Mouse (Mus musculus) liver, adult 2 months (tissue): Measurements from ENCODE around the gene Kdm2b.

Experiments used
- CTCF ChIP-seq: fragments of 200-500 bp; IDR thresholded peaks from 2 replicates; pipeline ENCODE4 v1.5.1; 2011; ENCODE audit warnings: low read depth, low read length, control low read depth
- POLR2A ChIP-seq: fragments of 200-500 bp; IDR thresholded peaks from 2 replicates; pipeline ENCODE4 v1.6.1; 2011; ENCODE audit warnings: low read length, control low read depth; ENCODE audit not compliant: insufficient read depth; ENCODE audit errors: extremely low read depth

GRCm38 (mm10) chr5:122900558-122901171 lies 89.0 kb downstream of the Kdm2b start:
- TF ChIP-seq CTCF (no peak), POLR2A (no peak)
